Mouse (Mus musculus): ENCODE data around the gene Gm21060.
"Not testable (repeated sequence)": the region's sequence is repeated elsewhere in the genome, so short reads cannot be mapped to it uniquely, and the experiment has no call there.

The Gm21060 gene

GRCm38 (mm10) chr19:61247334-61247733, 49.5 kb downstream of the Gm21060 start:
- POLR2A ChIA-PET, CTCF ChIA-PET: not testable (repeated sequence)
